Mouse (Mus musculus): ENCODE results near the gene Vmn1r198.

GRCm38 (mm10) chr13:22390073-22390472, 39.9 kb downstream of the Vmn1r198 start, which contains the start of gene Vmn1r200:
- TF ChIP-seq CTCF (IDR thresholded peaks at IDR 0.05; ENCODE audit: insufficient read depth, low read length) (no peak), POLR2A (IDR thresholded peaks at IDR 0.05; ENCODE audit: borderline replicate concordance, extremely low read depth, low read depth, low read length) (no peak)

Measured in lung, adult 2 months (tissue).